Mouse (Mus musculus): ENCODE results near the gene Cpd. TPM values are rescaled to one million over a fixed set of nuclear protein-coding genes. Genes with fewer than 3 reads are reported as not detected.

Gene Cpd
- polyA plus RNA-seq, 1 experiment, result 5.3 TPM

GRCm38 (mm10) chr11:76803266-76803665, 43.6 kb downstream of the Cpd start:
- H3K27ac ChIP-seq (ENCODE audit: control insufficient read depth, insufficient read depth, low read depth, low read length, poor library complexity), result no peak overlapping the region
- WGBS, result 81% methylated on average over 3 of the region's 3 CpGs

GRCm38 (mm10) chr11:76797236-76797635, 49.6 kb downstream of the Cpd start:
- 87% methylated on average over 6 of the region's 6 CpGs for WGBS

More at GRCm38 (mm10) chr11:76803266-76803665, 43.6 kb downstream of the Cpd start:
- Histone ChIP-seq H3K4me1 (ENCODE audit: control insufficient read depth, insufficient read depth, low read length) (no peaks in the 10 kb centered on the region), H3K4me3 (replicated peaks; ENCODE audit: control insufficient read depth, low read depth, low read length) (no peak overlapping the region)
- no peak for TF ChIP-seq POLR2A (IDR thresholded peaks at IDR 0.05; ENCODE audit: borderline replicate concordance, control insufficient read depth, low read depth, low read length)
- TF ChIP-seq CTCF (IDR thresholded peaks at IDR 0.05; ENCODE audit: control insufficient read depth, insufficient read depth, low read length), result no peak

GRCm38 (mm10) chr11:76795326-76795725, 51.5 kb downstream of the Cpd start:
- WGBS, result 92% methylated on average over 5 of the region's 5 CpGs
- Histone ChIP-seq H3K27ac (ENCODE audit: control insufficient read depth, insufficient read depth, low read depth, low read length, poor library complexity) (no peak overlapping the region), H3K4me3 (replicated peaks; ENCODE audit: control insufficient read depth, low read depth, low read length) (no peak overlapping the region), H3K4me1 (ENCODE audit: control insufficient read depth, insufficient read depth, low read length) (no peaks in the 10 kb centered on the region)
- TF ChIP-seq CTCF (IDR thresholded peaks at IDR 0.05; ENCODE audit: control insufficient read depth, insufficient read depth, low read length) (no peak), POLR2A (IDR thresholded peaks at IDR 0.05; ENCODE audit: borderline replicate concordance, control insufficient read depth, low read depth, low read length) (no peak)

More at GRCm38 (mm10) chr11:76797236-76797635, 49.6 kb downstream of the Cpd start:
- Histone ChIP-seq H3K27ac (ENCODE audit: control insufficient read depth, insufficient read depth, low read depth, low read length, poor library complexity) (no peak overlapping the region), H3K4me3 (replicated peaks; ENCODE audit: control insufficient read depth, low read depth, low read length) (no peak overlapping the region), H3K4me1 (ENCODE audit: control insufficient read depth, insufficient read depth, low read length) (no peaks in the 10 kb centered on the region)
- TF ChIP-seq CTCF (IDR thresholded peaks at IDR 0.05; ENCODE audit: control insufficient read depth, insufficient read depth, low read length) (no peak), POLR2A (IDR thresholded peaks at IDR 0.05; ENCODE audit: borderline replicate concordance, control insufficient read depth, low read depth, low read length) (no peak)

- 83% methylated on average over 7 of the region's 7 CpGs for WGBS
- Histone ChIP-seq H3K4me1 (ENCODE audit: control insufficient read depth, insufficient read depth, low read length) (no peaks in the 10 kb centered on the region), H3K27ac (ENCODE audit: control insufficient read depth, insufficient read depth, low read depth, low read length, poor library complexity) (no peak overlapping the region), H3K4me3 (replicated peaks; ENCODE audit: control insufficient read depth, low read depth, low read length) (no peak overlapping the region)
- TF ChIP-seq POLR2A (IDR thresholded peaks at IDR 0.05; ENCODE audit: borderline replicate concordance, control insufficient read depth, low read depth, low read length), result no peak
- no peak for TF ChIP-seq CTCF (IDR thresholded peaks at IDR 0.05; ENCODE audit: control insufficient read depth, insufficient read depth, low read length)
These were observed 55.5 kb downstream of the Cpd start for GRCm38 (mm10) chr11:76791331-76791730.

- WGBS, result 100% methylated on average over 1 of the region's 1 CpGs
- Histone ChIP-seq H3K4me1 (ENCODE audit: control insufficient read depth, insufficient read depth, low read length) (no peaks in the 10 kb centered on the region), H3K27ac (ENCODE audit: control insufficient read depth, insufficient read depth, low read depth, low read length, poor library complexity) (no peak overlapping the region), H3K4me3 (replicated peaks; ENCODE audit: control insufficient read depth, low read depth, low read length) (no peak overlapping the region)
- TF ChIP-seq CTCF (IDR thresholded peaks at IDR 0.05; ENCODE audit: control insufficient read depth, insufficient read depth, low read length) (no peak), POLR2A (IDR thresholded peaks at IDR 0.05; ENCODE audit: borderline replicate concordance, control insufficient read depth, low read depth, low read length) (no peak)
These were observed 57.6 kb downstream of the Cpd start for GRCm38 (mm10) chr11:76789252-76789651.

- 81% methylated on average over 8 of the region's 8 CpGs for WGBS
- TF ChIP-seq CTCF (IDR thresholded peaks at IDR 0.05; ENCODE audit: control insufficient read depth, insufficient read depth, low read length) (no peak), POLR2A (IDR thresholded peaks at IDR 0.05; ENCODE audit: borderline replicate concordance, control insufficient read depth, low read depth, low read length) (no peak)
- no peak overlapping the region for H3K27ac ChIP-seq (ENCODE audit: control insufficient read depth, insufficient read depth, low read depth, low read length, poor library complexity)
- no peak overlapping the region for H3K4me3 ChIP-seq (replicated peaks; ENCODE audit: control insufficient read depth, low read depth, low read length)
- H3K4me1 ChIP-seq (ENCODE audit: control insufficient read depth, insufficient read depth, low read length), result no peaks in the 10 kb centered on the region; the same call in none of the 2 replicates
These were observed 71.3 kb downstream of the Cpd start for GRCm38 (mm10) chr11:76775533-76775932.

- 47% methylated on average over 3 of the region's 3 CpGs for WGBS
- TF ChIP-seq POLR2A (IDR thresholded peaks at IDR 0.05; ENCODE audit: borderline replicate concordance, control insufficient read depth, low read depth, low read length) (no peak), CTCF (IDR thresholded peaks at IDR 0.05; ENCODE audit: control insufficient read depth, insufficient read depth, low read length) (no peak)
- Histone ChIP-seq H3K4me1 (ENCODE audit: control insufficient read depth, insufficient read depth, low read length) (no peaks in the 10 kb centered on the region; the same call in none of the 2 replicates), H3K4me3 (replicated peaks; ENCODE audit: control insufficient read depth, low read depth, low read length) (no peak overlapping the region), H3K27ac (ENCODE audit: control insufficient read depth, insufficient read depth, low read depth, low read length, poor library complexity) (no peak overlapping the region)
These were observed 73.0 kb downstream of the Cpd start for GRCm38 (mm10) chr11:76773811-76774210.

- H3K4me1 ChIP-seq (ENCODE audit: control insufficient read depth, insufficient read depth, low read length), result no peaks in the 10 kb centered on the region; the same call in none of the 2 replicates
- H3K4me3 ChIP-seq (replicated peaks; ENCODE audit: control insufficient read depth, low read depth, low read length), result no peak overlapping the region
- H3K27ac ChIP-seq (ENCODE audit: control insufficient read depth, insufficient read depth, low read depth, low read length, poor library complexity), result no peak overlapping the region
- WGBS, result 71% methylated on average over 5 of the region's 5 CpGs
- TF ChIP-seq POLR2A (IDR thresholded peaks at IDR 0.05; ENCODE audit: borderline replicate concordance, control insufficient read depth, low read depth, low read length) (no peak), CTCF (IDR thresholded peaks at IDR 0.05; ENCODE audit: control insufficient read depth, insufficient read depth, low read length) (no peak)
These were observed 76.3 kb downstream of the Cpd start for GRCm38 (mm10) chr11:76770566-76770965.

- Histone ChIP-seq H3K4me3 (replicated peaks; ENCODE audit: control insufficient read depth, low read depth, low read length) (no peak overlapping the region), H3K27ac (ENCODE audit: control insufficient read depth, insufficient read depth, low read depth, low read length, poor library complexity) (no peak overlapping the region), H3K4me1 (ENCODE audit: control insufficient read depth, insufficient read depth, low read length) (no peaks in the 10 kb centered on the region)
- WGBS, result 8% methylated on average over 4 of the region's 4 CpGs
- TF ChIP-seq POLR2A (IDR thresholded peaks at IDR 0.05; ENCODE audit: borderline replicate concordance, control insufficient read depth, low read depth, low read length) (no peak), CTCF (IDR thresholded peaks at IDR 0.05; ENCODE audit: control insufficient read depth, insufficient read depth, low read length) (no peak)
These were observed 83.1 kb downstream of the Cpd start for GRCm38 (mm10) chr11:76763741-76764122.
